Mouse (Mus musculus) splenic B cell, adult 2 months (primary cell): ENCODE data around the gene Ttc41.
A peak's percentile ranks its signal among the peaks of the same experiment; 100 is the strongest.
"Not testable (repeated sequence)": the region's sequence is repeated elsewhere in the genome, so short reads cannot be mapped to it uniquely, and the experiment has no call there.

Experiments used
- DNase-seq: peaks from one replicate; pipeline ENCODE4 v3.0.0-alpha.2; 2011; ENCODE audit warnings: low read depth, low spot score
- H3K27me3 ChIP-seq: 2 replicates; pipeline ENCODE4 v1.6.1; 2012; ENCODE audit warnings: mild to moderate bottlenecking, low read length, moderate library complexity, mixed read lengths; ENCODE audit not compliant: control insufficient read depth, poor library complexity, insufficient read depth, severe bottlenecking
- H3K36me3 ChIP-seq: 2 replicates; pipeline ENCODE4 v1.6.1; 2012; ENCODE audit warnings: mild to moderate bottlenecking, low read length, moderate library complexity, mixed read lengths; ENCODE audit not compliant: control insufficient read depth, poor library complexity, insufficient read depth, severe bottlenecking

The Ttc41 gene

DNA sequence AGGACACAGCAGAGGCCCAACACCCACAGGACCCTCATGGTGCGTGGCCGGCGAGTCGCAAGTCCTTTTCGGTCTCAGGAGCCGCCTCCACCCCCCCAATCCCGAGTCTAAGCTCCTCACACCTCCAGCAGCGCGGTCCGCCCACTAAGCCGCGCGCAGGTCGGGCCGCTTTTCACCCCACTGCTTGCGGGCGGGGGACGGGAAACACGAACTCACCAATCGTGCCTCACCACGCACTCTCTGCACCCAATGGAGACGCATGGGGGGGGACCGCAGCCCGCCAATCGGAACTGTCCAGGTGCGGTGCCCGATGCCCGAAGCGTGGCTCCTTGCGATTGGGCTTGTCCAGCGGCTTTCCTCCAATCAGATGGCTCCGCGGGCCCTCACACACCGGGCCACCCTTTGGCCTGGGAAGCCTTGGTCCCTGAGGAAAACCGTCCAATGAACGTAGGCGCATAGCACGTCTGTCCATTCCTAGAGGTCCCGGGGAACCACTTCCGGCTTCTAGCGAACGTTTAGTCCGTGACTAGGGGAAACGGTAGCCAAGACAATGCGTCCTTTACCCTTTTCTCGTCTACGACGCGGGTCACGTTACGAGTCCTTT, at the start of gene Ttc41, which contains the start of gene Hsp90b1:
Gene Ttc41, plus strand, starts transcription at position 494 of the 604 bp plus-strand sequence.
Gene Hsp90b1, minus strand, starts transcription at position 192 of the 604 bp plus-strand sequence.
- no peaks in the 10 kb centered on the region for H3K27me3 ChIP-seq
- peaks cover 11% of the 10 kb centered on the region; the same call in 1 of the 2 replicates for H3K36me3 ChIP-seq
- DNase-seq = peak; percentile 99

DNA sequence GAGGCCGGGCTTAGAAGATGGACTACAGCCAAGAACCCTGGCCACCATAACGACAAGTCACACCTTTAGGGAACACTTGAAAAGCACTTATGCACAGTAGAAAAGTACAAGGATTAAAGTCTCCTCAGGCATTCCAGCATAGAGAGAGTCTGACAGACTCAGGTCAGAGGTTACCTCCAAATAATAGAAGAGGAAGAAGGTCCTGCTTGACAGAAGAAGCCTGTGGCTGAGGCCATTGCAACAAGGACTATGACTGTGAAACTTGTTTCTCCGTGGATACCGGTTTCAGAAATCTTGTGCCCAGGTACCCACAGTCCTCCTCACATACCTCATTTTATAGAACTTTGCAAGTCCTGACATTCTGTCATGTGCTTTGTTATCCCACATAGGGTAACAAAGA, 35.1 kb upstream of the Ttc41 start:
- not testable (repeated sequence) for H3K36me3 ChIP-seq, H3K27me3 ChIP-seq, DNase-seq

DNA sequence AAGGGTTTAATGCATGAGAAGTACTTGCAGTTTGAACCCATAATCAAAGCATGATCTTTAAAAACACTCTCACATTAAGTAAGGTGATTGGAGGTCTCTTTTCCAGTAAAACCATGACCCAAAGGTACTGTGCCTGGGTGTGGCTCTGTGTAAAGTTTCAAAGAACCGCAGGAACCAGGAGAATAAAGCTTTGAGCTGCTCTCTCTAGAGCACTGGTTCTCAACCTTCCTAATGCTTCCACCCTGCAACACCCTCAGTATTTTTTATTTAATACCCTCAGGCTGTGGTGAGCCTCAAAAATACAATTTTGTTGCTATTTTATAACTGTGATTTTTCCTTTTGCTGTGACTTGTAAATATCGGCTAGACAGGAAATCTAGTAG, 20.8 kb upstream of the Ttc41 start:
- H3K36me3 ChIP-seq, H3K27me3 ChIP-seq, DNase-seq: not testable (repeated sequence)

DNA sequence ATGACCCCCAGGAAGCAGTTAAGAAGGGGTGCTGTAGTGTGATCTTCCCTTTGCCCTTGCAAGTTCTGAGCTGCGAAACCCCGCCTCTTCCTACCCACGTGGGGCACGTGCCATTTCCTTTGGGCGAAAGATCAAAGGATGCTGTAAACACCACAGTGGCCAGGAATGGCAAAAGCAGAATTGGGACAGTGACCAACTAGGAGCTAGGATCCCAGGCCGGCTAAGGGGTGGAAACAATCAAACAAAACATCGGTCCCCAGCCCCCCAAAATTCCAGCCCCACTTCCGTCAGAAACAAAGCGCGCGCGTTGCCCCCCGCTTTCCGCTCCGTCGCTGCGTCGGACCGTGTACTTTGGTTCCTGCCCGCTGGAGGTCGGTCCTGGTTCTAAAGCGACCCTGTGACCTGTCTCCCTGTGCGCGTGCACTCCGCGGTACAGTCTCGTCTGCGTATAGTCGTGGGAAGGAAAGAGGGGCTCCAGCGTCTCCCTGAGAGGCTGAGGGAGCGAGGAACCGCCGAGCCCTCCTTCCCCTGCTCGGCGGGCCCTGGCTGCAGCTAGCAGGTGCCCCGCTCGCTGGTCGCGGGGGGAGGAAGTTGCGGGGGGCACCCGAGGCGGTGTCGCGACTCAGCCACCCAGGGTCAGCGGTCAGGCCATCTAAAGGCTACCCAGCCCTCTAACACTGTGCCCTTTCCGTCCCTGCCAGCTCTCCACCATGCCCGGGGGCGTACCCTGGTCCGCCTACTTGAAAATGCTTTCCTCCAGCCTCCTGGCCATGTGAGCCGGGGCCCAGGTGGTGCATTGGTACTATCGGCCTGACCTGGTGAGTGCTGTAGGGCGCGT, 20.2 kb upstream of the Ttc41 start:
- H3K36me3 ChIP-seq, H3K27me3 ChIP-seq: not testable (repeated sequence)
- DNase-seq = peak; percentile 80

DNA sequence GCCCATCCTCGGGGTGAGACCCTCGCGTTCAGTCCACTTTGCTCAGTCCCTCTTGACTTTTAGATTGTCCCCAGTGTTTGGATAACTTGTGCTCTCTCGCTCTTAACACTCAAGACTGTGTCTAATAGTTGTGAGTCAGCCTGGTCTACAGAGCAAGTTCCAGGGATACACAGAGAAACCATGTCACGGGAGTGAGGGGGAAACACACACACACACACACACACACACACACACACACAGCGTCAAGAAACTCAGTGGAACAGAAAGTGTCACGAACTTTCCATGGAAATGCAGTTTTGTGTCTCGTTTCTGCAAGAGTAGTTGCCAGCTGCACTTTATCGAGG, 19.6 kb upstream of the Ttc41 start:
- not testable (repeated sequence) for H3K36me3 ChIP-seq, H3K27me3 ChIP-seq
- DNase-seq = peak; percentile 19

DNA sequence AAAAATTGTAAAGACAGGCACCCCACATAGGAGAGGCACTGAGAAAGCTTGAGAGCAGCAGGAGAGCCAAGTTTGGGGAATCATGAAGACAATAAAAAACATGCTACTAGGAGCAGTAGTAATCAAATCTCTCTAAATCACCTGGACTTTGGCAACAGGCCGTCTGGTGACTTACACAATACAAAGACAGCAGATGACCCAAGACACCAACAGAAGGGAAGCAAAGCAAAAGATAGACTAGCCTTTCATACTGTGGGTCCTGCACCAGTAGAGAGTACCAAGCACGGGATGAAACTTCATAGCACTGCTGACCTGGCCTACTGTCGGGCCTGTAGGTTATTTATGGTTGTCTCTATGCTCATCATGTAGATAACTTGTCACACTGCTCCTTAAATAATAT, 5.4 kb upstream of the Ttc41 start:
- H3K36me3 ChIP-seq = peaks cover 29% of the 10 kb centered on the region
- no peak for DNase-seq
- H3K27me3 ChIP-seq = no peaks in the 10 kb centered on the region

DNA sequence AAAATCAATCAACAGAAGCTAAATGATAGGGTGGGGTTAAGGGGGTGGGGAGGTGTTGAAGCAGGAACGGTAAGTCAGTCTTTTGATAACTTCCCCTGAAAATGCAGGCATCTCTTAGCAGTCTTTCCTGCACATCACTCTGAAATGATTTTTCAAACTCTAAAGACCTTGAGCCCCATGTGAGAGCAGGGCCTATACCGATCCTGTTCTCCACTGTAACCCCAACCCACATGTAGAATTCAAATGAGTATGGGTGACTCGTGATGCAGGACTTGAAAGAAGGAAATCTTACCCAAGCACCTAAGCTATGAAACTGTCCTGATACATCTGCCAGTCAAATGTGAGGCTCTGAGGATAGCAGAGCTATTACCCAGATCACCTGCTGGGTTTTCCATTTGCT, 4.6 kb upstream of the Ttc41 start:
- Histone ChIP-seq H3K36me3 (peaks cover 24% of the 10 kb centered on the region), H3K27me3 (no peaks in the 10 kb centered on the region)
- no peak for DNase-seq

DNA sequence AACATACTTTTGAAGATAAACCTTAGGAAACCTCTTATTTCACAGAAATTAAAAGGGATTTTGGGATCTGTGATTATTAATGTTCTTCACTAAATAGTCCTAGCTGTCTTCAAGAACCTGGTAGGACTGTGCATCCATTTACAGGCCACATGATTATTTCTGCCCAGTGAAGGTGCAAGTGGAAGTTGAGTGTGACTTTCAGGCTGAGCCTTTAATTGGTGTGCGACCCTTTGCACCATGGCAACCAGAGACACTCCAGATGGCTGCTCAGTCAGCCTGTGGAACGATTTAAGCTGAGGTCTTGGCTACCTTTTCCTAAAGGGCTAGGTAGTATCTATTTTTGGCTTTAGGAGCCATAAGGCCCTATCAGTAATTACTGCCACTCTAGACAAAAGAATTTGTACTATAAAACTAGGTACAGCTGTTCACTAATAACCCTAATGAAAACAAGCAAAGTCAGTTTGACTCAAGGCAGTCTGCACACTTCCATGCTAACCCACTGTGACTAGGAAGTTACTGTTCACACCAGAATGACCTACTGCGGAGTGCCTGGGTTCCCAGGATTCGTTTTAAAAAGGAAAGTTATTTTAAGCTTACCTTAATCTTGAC, 3.2 kb upstream of the Ttc41 start:
- no peaks in the 10 kb centered on the region for H3K27me3 ChIP-seq
- no peak for DNase-seq
- peaks cover 22% of the 10 kb centered on the region for H3K36me3 ChIP-seq

DNA sequence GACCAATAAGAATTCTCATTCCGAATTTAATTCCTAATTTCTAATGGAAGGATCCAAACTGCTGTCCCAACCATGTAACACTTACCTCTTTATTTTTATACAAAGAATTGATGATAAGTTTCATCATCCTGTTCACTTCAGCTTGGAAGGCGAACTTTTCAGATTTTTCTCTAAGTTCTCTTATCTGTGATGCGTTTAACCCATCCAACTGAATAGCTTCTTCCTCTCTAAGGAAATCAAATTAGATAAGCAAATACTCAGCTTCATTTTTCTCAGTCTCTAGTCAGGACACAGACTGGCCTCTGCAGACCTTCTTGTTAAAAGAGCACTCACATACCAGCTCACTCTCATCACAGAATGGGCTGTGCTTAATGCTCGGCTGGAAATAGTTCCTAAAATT, 2.2 kb upstream of the Ttc41 start:
- H3K27me3 ChIP-seq = no peaks in the 10 kb centered on the region
- DNase-seq = no peak
- peaks cover 18% of the 10 kb centered on the region for H3K36me3 ChIP-seq

DNA sequence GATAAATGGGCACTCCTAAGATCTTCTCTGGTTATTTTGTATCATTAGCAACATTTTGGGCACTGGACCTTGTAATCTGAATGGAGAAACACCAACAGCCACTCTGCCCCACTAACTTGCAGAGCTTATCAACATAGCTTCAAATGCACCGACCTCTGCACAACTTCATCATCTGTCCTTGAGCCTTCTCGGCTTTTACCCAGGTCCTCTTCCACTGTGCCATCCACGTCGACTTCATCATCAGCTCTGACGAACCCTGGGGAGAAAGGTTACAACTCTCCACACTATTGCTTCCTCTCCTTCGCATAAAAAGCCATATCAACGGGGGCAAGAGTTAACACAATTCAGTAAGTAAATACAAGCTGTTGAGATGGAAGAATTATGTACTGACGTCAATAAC, 1.5 kb upstream of the Ttc41 start:
- Histone ChIP-seq H3K36me3 (peaks cover 17% of the 10 kb centered on the region), H3K27me3 (no peaks in the 10 kb centered on the region)
- no peak for DNase-seq

DNA sequence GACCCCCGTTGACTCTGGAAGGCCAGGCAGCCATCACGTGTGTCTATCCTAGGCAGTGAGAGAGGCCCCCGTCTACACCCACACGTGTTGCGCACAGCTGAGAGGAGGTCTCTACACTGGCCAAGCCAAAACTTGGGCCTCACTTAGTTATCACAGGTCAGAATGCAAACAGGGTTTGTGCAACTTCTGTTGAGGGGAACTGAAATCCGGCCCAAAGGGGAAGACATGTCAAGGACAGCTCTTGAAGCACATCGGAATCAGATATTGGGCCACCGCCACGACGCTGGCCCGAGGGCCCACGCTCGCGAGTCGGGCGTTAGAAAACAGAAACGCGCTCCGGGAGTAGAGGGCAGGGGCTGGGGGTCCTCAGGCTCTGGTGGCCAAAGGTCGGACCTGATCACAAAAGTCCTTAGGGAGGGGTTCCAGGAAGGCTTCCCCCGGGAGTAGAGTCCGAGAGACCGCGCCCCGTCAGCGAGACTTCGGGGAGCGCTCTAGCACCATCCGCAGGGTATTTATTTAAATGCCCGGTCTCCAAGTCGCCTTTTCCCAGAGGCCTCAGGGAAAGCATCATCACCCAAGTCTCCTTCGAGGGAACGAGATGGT, 921 bp upstream of the Ttc41 start:
- Histone ChIP-seq H3K27me3 (no peaks in the 10 kb centered on the region), H3K36me3 (peaks cover 11% of the 10 kb centered on the region; the same call in 1 of the 2 replicates)
- DNase-seq = peak; percentile 56

DNA sequence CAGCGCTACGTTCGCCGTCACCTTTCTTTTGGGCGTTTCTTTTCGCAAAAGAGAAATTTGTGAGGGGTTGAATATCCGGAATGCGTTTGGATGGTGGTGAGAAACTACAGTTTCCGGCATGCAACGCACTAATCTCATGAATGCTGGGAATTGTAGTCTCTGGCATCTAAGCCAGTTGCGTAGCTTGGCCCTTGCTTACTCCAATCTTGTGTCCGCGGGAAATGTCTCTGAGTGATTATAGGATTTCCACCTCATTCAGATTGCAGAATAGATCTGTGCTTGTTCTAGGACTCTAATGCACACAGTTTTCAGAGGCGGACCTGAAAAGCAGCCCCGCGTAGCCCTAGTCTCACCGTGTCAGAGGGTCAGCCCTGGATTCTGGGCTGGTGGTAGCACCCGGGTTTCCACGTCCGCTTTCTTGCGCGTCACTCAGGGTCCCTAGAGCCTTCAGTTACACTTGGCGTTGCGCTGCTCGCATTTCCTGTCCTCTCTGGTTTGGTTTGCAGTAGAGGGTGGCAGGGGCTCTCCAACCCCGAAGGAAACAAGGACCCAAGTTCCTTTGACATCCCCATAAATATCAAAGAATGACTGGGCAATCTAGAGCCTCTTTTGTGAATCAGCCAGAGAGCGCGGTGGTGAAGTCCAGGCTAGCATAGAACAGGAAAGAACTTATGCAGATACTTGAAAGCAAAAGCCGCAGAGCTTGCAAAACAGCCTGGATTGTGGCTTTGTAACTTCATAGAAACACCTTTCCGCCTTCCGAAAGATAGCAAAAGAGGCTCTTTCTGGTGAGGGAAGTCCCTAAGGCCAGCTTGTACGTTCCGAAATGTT, 526 bp downstream of the Ttc41 start:
- Histone ChIP-seq H3K27me3 (no peaks in the 10 kb centered on the region), H3K36me3 (peaks cover 9% of the 10 kb centered on the region; the same call in 1 of the 2 replicates)
- peak; percentile 94 for DNase-seq

DNA sequence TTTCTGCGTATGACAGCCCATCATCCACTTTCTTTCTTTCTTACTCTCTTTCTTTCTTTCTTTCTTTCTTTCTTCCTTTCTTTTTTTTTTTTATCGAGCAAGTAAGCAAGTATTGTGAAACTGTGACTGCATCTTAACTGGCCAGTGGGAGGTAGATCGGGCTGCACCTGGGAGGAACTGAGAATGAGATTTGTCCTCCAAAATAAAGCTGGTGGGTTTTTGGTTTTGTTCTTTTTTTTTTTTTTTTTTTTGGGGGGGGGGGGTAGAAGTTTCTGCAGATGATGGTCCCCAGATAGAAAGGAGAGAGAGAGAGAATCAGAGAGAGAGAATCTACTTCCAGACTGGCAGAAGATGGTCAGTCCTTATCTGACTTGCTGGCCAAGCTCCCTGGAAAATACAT, 1.5 kb downstream of the Ttc41 start:
- peaks cover 3% of the 10 kb centered on the region; the same call in 1 of the 2 replicates for H3K36me3 ChIP-seq
- DNase-seq = peak; percentile 30

DNA sequence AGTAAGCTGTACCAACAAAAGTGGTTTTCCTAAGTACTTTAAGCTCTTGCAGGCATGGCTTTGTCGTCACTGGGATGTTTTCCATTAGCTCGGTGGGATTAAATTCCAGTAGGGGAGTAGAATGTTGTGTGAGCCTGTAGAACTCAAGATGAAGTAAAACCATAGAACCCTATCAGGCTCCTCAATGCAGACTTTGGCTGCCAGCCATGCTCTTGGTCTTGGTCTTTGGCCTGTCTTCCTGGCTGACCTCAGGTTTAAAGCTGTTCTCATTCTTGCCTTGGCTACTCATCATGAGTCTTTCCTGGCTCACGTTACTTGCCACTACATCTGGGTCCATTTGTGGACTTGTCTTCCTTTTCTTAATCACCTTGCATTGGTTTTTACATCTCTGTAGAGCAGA, 6.5 kb downstream of the Ttc41 start:
- no peaks in the 10 kb centered on the region for H3K36me3 ChIP-seq
- H3K27me3 ChIP-seq = no peaks in the 10 kb centered on the region
- DNase-seq = no peak

More for the DNA sequence above, 1.5 kb downstream of the Ttc41 start:
- H3K27me3 ChIP-seq = no peaks in the 10 kb centered on the region
